Mouse (Mus musculus): ENCODE results near the gene 3110021N24Rik. TPM values are rescaled to one million over a fixed set of nuclear protein-coding genes. Genes with fewer than 3 reads are reported as not detected.

Gene 3110021N24Rik
- polyA plus RNA-seq, 1 experiment, result 0.09 TPM

DNA sequence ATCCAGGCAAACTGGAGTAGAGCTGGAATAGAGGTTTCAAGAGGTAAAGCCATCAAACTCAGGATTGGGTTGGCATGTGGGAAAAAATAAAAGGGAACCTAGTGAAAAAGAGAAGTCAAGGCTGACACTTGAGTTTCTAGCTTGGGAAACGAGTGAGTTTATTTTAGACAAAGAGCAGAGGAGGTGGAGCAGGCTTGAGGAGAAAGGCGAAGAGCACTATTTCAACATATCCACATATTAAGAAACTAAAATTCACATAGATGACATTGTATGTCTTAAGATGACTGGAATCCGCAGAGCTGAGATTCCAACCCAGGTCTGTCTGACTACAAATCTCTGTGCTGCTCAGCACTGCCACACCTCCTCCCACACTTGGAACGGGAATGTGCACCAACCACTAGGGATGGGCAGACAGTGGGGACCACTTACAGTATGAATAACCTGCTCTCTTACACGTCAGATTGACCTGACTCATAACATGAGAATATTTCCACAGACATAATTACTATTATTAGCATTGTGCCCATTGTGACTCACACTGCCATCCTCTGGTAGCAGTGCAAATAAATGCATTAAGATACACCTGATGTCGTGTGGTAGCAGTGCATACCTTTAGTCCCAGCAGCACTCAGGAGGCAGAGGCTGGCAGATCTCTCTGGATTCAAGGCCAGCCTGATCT lies 69.9 kb downstream of the 3110021N24Rik start:
- DNase-seq, result no peak
- WGBS, result 41% methylated on average over 6 of the region's 6 CpGs
- Histone ChIP-seq H3K4me1 (ENCODE audit: control insufficient read depth, insufficient read depth, low read length) (no peaks in the 10 kb centered on the region), H3K4me3 (replicated peaks; ENCODE audit: extremely low read depth, low read depth, low read length) (no peak overlapping the region)
- TF ChIP-seq CTCF (IDR thresholded peaks at IDR 0.05; ENCODE audit: insufficient read depth, low read length) (no peak), POLR2A (IDR thresholded peaks at IDR 0.05; ENCODE audit: borderline replicate concordance, extremely low read depth, low read depth, low read length) (no peak)

- Histone ChIP-seq H3K4me3 (replicated peaks; ENCODE audit: extremely low read depth, low read depth, low read length) (no peak overlapping the region), H3K4me1 (ENCODE audit: control insufficient read depth, insufficient read depth, low read length) (no peaks in the 10 kb centered on the region)
- DNase-seq, result no peak
- 57% methylated on average over 1 of the region's 1 CpGs for WGBS
- no peak for TF ChIP-seq POLR2A (IDR thresholded peaks at IDR 0.05; ENCODE audit: borderline replicate concordance, extremely low read depth, low read depth, low read length)
- no peak for TF ChIP-seq CTCF (IDR thresholded peaks at IDR 0.05; ENCODE audit: insufficient read depth, low read length)
Measured at GRCm38 (mm10) chr4:108790507-108790906, 71.1 kb downstream of the 3110021N24Rik start.

DNA sequence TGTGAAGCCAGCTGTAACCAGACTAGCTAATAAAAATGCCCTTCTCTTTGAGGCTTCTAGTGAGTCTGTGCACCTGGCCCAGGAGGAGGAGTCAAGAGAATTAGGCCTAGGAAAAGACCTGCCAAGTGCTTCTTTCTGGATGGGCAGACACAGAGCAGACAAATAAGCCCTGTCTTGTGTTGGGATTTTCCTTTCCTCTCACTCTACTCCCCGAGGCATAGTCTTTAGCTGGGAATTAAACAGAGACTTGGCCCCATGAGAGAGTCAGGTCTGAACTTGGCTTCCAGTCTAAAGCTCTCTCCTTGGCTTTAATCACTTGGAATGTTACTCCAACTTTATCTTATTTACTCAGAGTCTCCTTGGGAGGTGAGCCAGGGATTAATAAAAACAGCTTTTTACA lies 74.5 kb downstream of the 3110021N24Rik start:
- TF ChIP-seq CTCF (IDR thresholded peaks at IDR 0.05; ENCODE audit: insufficient read depth, low read length) (no peak), POLR2A (IDR thresholded peaks at IDR 0.05; ENCODE audit: borderline replicate concordance, extremely low read depth, low read depth, low read length) (no peak)
- 38% methylated on average over 1 of the region's 1 CpGs for WGBS
- H3K4me1 ChIP-seq (ENCODE audit: control insufficient read depth, insufficient read depth, low read length), result peaks cover 7% of the 10 kb centered on the region
- H3K4me3 ChIP-seq (replicated peaks; ENCODE audit: extremely low read depth, low read depth, low read length), result no peak overlapping the region
- DNase-seq, result no peak

DNA sequence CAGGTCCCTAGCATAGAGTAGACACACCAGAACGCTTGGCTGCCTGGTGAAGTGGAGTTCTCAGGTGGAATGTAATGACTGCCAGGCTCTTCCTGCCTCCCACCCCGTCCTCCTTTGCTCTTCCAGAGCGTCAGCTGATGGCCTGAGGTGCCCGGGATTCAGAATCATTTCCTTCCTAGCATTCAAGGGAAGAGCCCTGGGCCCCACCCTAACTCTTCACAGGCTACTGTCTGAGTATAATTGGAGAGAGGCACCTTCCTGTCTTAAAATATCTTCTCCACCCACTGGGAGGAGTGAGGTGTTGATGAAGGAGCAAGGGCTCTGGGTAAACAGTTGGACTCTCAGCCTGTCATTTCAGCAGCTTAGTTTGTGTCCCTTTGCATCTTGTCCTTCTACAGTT lies 77.3 kb downstream of the 3110021N24Rik start:
- 30% methylated on average over 4 of the region's 4 CpGs for WGBS
- no peak overlapping the region for H3K4me3 ChIP-seq (replicated peaks; ENCODE audit: extremely low read depth, low read depth, low read length)
- no peak for DNase-seq
- TF ChIP-seq CTCF (IDR thresholded peaks at IDR 0.05; ENCODE audit: insufficient read depth, low read length) (no peak), POLR2A (IDR thresholded peaks at IDR 0.05; ENCODE audit: borderline replicate concordance, extremely low read depth, low read depth, low read length) (no peak)
- H3K4me1 ChIP-seq (ENCODE audit: control insufficient read depth, insufficient read depth, low read length), result peaks cover 7% of the 10 kb centered on the region

DNA sequence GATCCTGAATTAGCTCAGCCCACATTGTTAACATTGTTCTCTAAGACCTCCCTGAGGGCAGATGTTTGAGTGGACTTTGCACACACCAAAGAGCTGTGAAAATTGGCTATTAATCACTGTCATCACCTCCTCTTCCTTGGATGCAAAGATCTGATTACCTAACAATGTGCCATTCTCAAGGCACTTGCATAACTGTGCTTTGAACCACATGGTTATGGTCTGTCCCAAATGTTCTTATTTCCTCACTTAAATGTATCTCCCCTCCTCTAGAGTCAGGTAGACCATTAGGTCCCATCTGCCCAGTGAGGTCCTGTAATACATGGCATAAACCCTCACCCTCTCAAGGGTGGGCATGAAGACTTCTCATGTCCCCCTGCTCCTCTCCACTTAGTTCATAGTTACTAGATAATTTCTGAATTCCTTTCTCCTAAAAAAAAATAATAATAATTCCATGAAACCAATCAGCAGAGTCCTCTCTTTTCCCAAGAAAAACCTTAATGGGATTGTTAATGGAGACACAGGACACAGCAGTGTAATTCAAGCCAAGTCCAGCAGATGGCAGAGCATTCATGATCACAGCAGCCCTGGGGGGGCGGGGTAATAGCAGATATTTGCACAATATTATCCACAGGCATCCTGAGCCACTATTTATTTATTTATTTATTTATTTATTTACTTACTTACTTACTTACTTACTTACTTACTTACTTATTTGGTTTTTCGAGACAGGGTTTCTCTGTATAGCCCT lies 78.8 kb downstream of the 3110021N24Rik start:
- TF ChIP-seq CTCF (IDR thresholded peaks at IDR 0.05; ENCODE audit: insufficient read depth, low read length), result peak; percentile 72
- no peak for TF ChIP-seq POLR2A (IDR thresholded peaks at IDR 0.05; ENCODE audit: borderline replicate concordance, extremely low read depth, low read depth, low read length)
- H3K4me3 ChIP-seq (replicated peaks; ENCODE audit: extremely low read depth, low read depth, low read length), result no peak overlapping the region

DNA sequence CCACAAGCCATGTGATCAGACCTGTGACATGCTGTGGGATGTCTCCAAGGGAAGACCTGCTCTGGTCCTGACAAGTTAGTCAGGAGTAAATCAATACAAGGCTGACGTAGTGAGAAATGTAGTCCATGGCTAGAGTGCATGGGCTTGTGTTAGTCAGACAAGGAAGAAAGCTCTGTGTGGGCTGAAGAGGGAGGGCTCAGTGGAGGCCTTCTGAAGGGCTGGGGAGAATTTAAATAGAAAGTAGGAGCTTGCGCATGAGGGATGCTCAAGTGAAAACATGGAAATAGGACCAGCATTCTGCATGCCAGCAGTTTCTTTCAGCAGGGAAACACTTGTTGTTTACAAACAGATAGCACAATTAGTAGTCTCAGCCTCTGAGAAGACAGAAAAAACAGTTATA lies 84.1 kb downstream of the 3110021N24Rik start:
- Histone ChIP-seq H3K4me3 (replicated peaks; ENCODE audit: extremely low read depth, low read depth, low read length) (no peak overlapping the region), H3K4me1 (ENCODE audit: control insufficient read depth, insufficient read depth, low read length) (no peaks in the 10 kb centered on the region)
- no peak for TF ChIP-seq POLR2A (IDR thresholded peaks at IDR 0.05; ENCODE audit: borderline replicate concordance, extremely low read depth, low read depth, low read length)
- 89% methylated on average over 2 of the region's 2 CpGs for WGBS
- no peak for DNase-seq

More for the DNA sequence above, 78.8 kb downstream of the 3110021N24Rik start:
- H3K4me1 ChIP-seq (ENCODE audit: control insufficient read depth, insufficient read depth, low read length), result peaks cover 7% of the 10 kb centered on the region
- DNase-seq, result peak; percentile 73
- WGBS, result 40% methylated on average over 2 of the region's 2 CpGs

DNA sequence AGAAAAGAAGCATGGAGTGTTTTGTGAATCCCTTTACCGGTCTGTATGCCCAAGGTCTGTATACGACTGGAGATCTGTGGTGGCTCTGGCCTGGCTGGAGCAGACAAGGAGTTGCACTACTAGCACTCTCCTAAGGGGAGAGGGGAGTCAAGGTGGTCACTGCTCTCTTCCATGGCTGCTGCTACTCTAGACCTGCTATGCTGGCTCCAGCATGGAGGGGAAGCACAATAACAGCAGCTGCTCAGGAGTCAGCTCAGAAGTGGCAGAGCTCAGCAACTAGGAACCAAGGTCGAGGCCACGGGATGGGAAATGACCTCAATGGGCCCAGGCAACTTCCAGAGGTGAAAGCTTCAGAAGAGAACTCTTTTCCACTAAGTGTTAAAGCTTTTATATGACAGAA lies 91.7 kb downstream of the 3110021N24Rik start:
- H3K4me1 ChIP-seq (ENCODE audit: control insufficient read depth, insufficient read depth, low read length), result no peaks in the 10 kb centered on the region
- 68% methylated on average over 4 of the region's 4 CpGs for WGBS
- H3K4me3 ChIP-seq (replicated peaks; ENCODE audit: extremely low read depth, low read depth, low read length), result no peak overlapping the region
- DNase-seq, result no peak
- TF ChIP-seq POLR2A (IDR thresholded peaks at IDR 0.05; ENCODE audit: borderline replicate concordance, extremely low read depth, low read depth, low read length) (no peak), CTCF (IDR thresholded peaks at IDR 0.05; ENCODE audit: insufficient read depth, low read length) (no peak)

DNA sequence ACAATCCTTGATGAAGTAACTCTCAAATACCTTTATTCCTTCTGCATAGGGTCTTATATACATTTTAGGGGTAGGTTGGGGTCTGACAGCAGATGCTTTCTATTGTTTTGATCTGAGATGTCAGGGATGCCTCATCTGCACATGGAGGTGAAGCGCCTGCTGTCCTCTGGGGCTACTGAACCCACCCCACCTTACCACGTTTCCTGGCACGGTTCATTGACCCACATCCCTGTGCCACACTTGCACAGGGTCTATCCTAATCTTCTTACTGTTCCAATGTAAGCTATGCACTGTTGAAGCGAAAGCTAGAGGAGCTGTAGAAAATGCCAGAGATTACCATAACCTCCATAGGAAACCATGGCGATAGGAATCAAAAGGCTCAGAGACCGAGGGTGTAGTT lies 92.1 kb downstream of the 3110021N24Rik start:
- no peak for TF ChIP-seq POLR2A (IDR thresholded peaks at IDR 0.05; ENCODE audit: borderline replicate concordance, extremely low read depth, low read depth, low read length)
- no peak for TF ChIP-seq CTCF (IDR thresholded peaks at IDR 0.05; ENCODE audit: insufficient read depth, low read length)
- WGBS, result 72% methylated on average over 6 of the region's 6 CpGs
- Histone ChIP-seq H3K4me3 (replicated peaks; ENCODE audit: extremely low read depth, low read depth, low read length) (no peak overlapping the region), H3K4me1 (ENCODE audit: control insufficient read depth, insufficient read depth, low read length) (no peaks in the 10 kb centered on the region)
- no peak for DNase-seq

DNA sequence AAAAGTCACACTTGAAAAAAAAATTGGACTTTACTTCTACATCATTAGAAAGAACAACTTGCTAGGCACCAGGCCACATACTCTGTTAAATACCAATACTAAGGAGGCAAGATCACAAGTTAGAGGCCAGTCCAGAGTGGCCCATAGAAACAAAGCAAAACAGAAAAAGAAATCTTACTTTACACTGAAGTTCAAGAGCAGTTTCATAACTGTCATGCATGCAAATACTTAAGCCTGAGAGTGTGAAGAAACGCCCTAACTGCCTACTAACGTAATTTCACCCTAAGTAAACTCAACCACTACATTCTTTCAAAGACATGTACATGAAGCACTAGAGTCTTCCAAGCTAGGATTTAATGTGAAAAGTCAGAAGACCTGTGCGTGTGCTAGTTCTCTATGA lies 106.2 kb downstream of the 3110021N24Rik start:
- TF ChIP-seq POLR2A (IDR thresholded peaks at IDR 0.05; ENCODE audit: borderline replicate concordance, extremely low read depth, low read depth, low read length) (no peak), CTCF (IDR thresholded peaks at IDR 0.05; ENCODE audit: insufficient read depth, low read length) (no peak)
- WGBS, result 74% methylated on average over 3 of the region's 3 CpGs
- peaks cover 4% of the 10 kb centered on the region for H3K4me1 ChIP-seq (ENCODE audit: control insufficient read depth, insufficient read depth, low read length)
- H3K4me3 ChIP-seq (replicated peaks; ENCODE audit: extremely low read depth, low read depth, low read length), result no peak overlapping the region
- DNase-seq, result no peak

DNA sequence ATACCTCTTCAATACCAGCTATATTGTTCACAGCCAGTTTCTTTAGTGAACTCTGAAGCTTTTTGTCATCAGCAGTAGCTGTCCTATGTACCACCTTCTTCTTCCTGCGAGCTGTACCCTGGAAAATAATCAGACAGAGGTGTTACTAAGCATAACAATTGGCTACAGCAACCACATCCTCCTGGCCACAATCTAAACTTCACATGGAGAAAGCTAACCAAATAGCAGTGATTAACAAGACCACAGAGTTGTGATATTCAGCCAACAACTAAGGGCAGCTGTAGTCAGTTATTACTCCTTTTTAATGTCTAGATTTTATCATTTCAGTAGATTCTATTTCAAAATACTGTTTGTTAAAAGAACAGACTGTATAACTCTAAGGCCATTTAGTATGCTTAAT lies 106.6 kb downstream of the 3110021N24Rik start:
- H3K4me3 ChIP-seq (replicated peaks; ENCODE audit: extremely low read depth, low read depth, low read length), result no peak overlapping the region
- 56% methylated on average over 1 of the region's 1 CpGs for WGBS
- peaks cover 4% of the 10 kb centered on the region for H3K4me1 ChIP-seq (ENCODE audit: control insufficient read depth, insufficient read depth, low read length)
- TF ChIP-seq POLR2A (IDR thresholded peaks at IDR 0.05; ENCODE audit: borderline replicate concordance, extremely low read depth, low read depth, low read length) (no peak), CTCF (IDR thresholded peaks at IDR 0.05; ENCODE audit: insufficient read depth, low read length) (no peak)
- DNase-seq, result no peak

Data from lung, adult 2 months (tissue).